Mouse (Mus musculus) CD4-positive, CD25-positive, alpha-beta regulatory T cell, adult 4 months (primary cell): ENCODE results near the gene Isl2. TPM values are rescaled to one million over a fixed set of nuclear protein-coding genes. Genes with fewer than 3 reads are reported as not detected.

ENCODE experiments used
- ATAC-seq: one replicate; pipeline ENCODE4 v1.8.0; 2017
- polyA plus RNA-seq, 2 experiments: library from polyadenylated mRNA; unstranded; fragments of 100-300 nt; shearing (Covaris generic); gene quantifications; one replicate each; pipeline ENCODE4 v1.2.1; 2017

Gene Isl2
- polyA plus RNA-seq, 2 experiments from 2014 or later = not detected

DNA sequence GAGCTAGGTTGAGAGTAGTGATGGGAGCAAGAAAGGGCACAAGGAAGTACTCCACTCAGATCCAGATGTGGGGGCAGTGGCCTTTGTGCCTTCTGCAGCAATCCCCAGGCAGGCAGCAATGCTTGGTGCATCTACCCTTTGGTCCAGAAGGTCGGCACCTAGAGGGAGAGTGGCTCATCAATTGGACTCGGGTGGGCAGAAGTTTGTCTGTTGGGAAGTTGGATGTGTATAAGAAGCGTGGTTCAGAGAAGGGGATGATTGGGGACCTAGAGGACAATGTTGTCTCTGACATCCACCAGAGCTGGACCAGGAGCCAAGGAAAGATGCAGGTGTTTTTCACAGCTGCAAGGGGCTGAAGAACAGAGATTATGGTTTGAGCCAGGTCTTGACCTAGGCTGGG, 10.4 kb downstream of the Isl2 start:
- no peak for ATAC-seq

DNA sequence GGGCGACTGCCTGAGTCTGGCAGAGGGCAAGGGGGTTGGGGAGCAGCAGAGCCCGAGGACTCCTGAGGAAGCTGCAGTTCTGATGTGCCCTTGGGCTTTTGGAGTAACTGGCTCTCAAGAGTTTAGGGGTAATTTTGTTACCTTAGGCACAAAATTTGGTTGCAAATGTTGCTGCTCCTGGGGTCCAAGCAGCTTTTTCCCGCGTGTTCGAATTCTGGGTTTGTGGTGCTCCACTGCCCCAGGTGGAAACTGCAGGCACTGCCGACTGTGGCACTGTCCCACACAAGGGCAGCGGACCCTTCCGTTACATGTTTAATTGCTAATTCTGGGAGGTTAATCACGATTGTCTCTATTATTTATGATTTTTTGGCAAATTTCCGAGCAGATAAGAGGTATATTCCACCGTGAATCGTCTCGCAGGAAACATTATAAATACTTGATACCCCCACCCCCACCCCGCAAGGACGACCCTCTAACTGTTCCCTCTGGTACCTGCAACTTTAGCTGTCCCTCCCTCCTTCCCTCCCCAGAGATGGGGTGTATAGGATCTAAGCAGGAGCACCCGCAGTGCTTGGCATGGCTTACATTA, 10.9 kb downstream of the Isl2 start:
- no peak for ATAC-seq

GRCm38 (mm10) chr9:55554986-55555385, 16.5 kb downstream of the Isl2 start:
- ATAC-seq = no peak

DNA sequence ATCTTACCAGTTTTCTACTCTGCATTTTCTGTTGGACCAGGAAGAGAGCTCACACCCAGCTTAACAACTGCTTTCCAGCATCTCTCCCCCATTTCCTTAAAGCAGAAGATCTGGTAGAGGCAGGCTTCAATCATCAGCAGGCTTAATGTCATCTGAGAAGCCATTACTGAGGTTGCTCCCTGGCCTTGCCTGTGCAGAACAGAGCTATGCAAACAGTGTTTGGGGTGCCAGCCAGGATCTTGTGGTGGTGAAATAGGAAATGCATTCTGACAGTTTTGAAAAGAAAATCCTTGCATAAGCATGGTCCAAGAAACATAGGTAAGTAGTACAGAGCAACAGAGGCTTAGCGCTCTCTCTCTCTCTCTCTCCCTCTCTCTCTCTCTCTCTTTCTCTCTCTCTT, 22.5 kb downstream of the Isl2 start:
- ATAC-seq = no peak

- ATAC-seq = no peak
Observed at GRCm38 (mm10) chr9:55568466-55569159, 30.1 kb downstream of the Isl2 start.

DNA sequence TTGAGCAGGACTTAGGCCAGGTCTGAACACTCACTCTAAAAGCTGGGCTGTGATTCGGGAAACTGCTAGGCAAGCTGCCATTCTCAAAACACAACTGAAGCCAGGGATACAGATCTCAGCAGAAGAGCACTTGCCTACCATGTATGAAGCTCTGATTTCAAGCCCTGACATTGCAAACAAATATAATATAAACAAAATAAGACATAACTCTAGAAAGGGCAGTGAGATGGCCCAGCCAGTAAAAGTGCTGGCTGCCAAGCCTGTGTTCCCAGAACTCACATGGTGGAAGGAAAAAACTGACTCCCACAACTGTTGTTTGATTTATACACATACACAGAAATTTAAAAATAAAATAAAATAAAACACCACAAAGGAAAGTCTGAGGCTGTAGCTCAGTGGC, 32.6 kb downstream of the Isl2 start:
- no peak for ATAC-seq

GRCm38 (mm10) chr9:55576571-55576970, 38.1 kb downstream of the Isl2 start:
- no peak for ATAC-seq

GRCm38 (mm10) chr9:55581414-55581813, 42.9 kb downstream of the Isl2 start:
- ATAC-seq = no peak

GRCm38 (mm10) chr9:55586141-55586540, 47.7 kb downstream of the Isl2 start:
- no peak for ATAC-seq

Other genes with a start within 250 kb of the Isl2 start
- 1 to 10 TPM; 4.4 to 5.0 TPM for gene Nrg4, start 211.8 kb upstream of the Isl2 start, polyA plus RNA-seq
- gene Tmem266, start 211.8 kb upstream of the Isl2 start, polyA plus RNA-seq = not detected
- gene Etfa, start 26.4 kb upstream of the Isl2 start, polyA plus RNA-seq = 100 to 1,000 TPM; 126 to 138 TPM